Mouse (Mus musculus) WW6 (cell line): ENCODE measurements at regions not wholly inside any gene's neighbourhood (a gene's known extent, or its start where the extent isn't known, plus 50 kb on each side); places are given as distances from the start of the nearest gene placed in this dataset.

Source experiments
- DNase-seq: peaks from one replicate; pipeline ENCODE4 v3.0.0-alpha.2; 2013; ENCODE audit warnings: low read depth, low spot score

GRCm38 (mm10) chr16:29147766-29148165 is 61.7 kb upstream of the Hrasls start:
- no peak for DNase-seq

DNA sequence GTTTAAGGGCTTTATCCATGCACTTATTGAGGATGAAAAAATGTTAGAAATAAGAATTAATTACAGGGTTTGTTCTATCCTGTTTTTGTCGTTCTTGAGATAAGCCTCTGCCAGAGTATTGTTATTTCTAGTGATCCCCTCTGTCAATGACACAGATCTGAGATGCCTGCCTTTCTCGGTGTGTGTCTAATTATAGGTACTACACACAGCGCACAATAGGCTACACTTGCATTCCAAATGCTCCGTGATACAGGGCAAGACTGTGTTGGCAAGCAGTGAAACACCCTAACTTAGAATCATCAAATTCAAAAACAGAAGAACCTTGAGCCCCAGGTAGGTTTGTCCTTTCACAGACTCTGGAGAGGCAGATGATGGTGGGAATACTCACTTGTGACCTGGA is 90.3 kb upstream of the Hrasls start:
- no peak for DNase-seq

- DNase-seq = no peak
Observed at GRCm38 (mm10) chr16:29096791-29097190, 112.7 kb upstream of the Hrasls start.

GRCm38 (mm10) chr16:29065961-29066360 is 136.5 kb upstream of the Mb21d2 start:
- no peak for DNase-seq

- DNase-seq = no peak
Observed at GRCm38 (mm10) chr16:29065097-29065785, 135.8 kb upstream of the Mb21d2 start.

DNA sequence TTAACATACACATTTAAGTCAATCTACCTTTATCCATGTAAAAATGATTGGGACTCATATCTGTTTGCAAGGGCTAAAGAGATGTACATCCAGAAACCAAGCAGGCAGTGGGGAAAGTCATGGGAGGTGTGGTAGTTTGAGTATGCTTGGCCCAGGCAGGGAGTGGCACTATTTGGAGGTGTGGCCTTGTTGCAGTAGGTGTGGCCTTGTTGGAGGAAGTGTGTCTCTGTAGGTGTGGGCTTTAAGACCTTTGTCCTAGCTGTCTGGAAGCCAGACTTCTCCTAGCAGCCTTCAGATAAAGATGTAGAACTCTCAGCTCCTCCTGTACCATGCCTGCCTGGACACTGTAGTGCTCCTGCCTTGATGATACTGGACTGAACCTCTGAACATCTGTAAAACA is 133.9 kb upstream of the Mb21d2 start:
- DNase-seq = no peak

DNA sequence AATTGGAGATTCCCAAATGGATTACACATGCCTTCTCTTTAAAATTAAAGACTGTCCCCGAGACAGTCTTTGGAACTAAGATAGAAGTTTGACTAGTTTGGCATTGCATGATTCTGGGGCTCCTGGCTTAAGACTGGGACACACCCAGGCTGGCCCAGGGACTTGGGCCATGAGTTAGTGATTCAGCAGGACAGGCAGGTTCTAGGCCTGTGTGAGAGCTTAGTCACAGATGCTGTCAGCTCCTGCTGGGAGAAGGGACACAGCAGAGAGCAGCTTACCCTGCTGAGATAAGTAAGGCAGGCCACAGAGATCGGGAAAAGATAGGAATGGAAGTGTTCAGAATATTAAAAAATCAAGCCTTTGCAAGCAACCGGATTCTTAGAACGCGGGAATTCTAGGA is 127.6 kb upstream of the Mb21d2 start:
- DNase-seq = no peak

DNA sequence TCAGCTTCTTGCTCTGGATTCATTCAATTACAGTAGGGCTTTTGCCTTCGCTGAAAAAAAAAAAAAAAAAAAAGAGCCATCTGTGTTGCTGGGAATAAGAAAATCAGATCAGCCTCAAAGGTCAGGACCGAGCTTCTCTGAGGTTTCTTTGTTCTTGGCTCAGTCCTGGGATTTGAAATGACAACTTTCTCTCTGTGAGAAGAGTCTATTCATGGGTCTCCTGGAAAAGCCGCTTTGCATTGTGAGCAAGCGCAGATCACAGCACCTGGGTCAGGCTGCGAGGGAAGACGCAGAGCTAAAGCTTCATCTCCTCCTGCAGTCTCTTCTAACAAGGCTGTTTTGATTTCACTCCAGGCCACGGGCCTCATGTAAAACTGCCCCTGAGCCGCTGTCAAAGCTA is 125.0 kb upstream of the Mb21d2 start:
- no peak for DNase-seq

GRCm38 (mm10) chr16:29046453-29046993 is 117.0 kb upstream of the Mb21d2 start:
- no peak for DNase-seq

- no peak for DNase-seq
Observed at GRCm38 (mm10) chr16:29035523-29035922, 106.0 kb upstream of the Mb21d2 start.

- no peak for DNase-seq
Observed at GRCm38 (mm10) chr16:29034053-29034794, 104.8 kb upstream of the Mb21d2 start.

DNA sequence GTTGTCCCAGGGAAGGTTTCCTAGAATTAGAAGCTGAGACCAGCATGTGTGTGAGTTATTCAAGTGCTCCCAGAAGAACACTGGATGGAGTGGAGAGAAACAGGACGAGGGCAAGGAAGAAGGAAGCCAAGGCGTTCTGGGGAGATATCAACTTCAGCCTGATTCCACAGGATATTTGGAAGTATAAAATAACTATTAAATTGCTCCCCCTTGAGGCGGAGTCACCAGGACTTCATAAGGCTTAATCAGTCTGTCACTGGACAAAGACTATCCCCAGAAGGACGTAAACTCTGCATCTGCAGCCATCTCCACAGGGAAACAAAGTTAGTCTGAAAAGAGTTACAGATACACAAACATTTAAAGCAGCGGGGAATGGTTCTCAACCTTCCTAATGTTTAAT is 103.9 kb upstream of the Mb21d2 start:
- no peak for DNase-seq

- DNase-seq = no peak
Observed at GRCm38 (mm10) chr16:29027856-29028255, 98.4 kb upstream of the Mb21d2 start.

DNA sequence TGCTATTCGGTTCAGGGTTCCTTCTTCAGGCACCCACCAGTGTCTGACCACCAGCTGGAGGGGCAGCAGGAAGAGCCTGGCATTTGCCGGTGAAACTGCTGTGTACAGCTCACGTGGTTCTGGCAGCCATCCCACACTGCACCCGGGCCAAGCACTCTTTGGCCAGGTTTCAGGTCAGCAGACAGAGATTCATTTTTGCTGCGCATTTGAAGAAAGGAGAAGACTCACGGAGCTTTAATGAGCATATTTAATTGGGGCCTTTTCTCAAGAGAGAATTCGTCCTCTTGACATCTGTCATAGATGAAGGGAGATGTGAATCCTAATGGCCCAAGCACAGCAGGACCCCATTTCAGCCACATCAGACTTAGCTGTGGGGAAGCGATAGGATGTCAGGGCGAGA is 71.8 kb upstream of the Mb21d2 start:
- DNase-seq = no peak

- DNase-seq = no peak
Observed at GRCm38 (mm10) chr16:28999641-29000040, 70.2 kb upstream of the Mb21d2 start.

DNA sequence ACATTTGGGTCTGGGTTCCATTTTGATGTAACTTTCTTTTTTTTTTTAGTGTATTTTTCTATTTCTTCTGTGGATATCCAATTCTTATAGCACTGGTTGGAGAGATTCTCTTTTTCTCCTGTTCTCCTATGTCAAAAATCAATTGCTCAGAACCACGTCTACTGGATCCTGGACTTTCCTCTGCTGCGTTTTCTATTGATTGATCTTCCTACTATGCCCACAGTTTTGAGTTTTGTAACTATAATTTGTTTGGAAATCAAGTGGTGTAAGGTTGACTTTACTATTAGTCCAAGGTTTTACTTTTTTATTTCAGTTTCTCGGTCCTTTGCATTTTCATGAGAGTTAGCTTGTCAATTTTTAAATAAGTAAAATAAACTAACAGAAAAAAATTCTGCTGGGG is 67.2 kb upstream of the Mb21d2 start:
- no peak for DNase-seq

DNA sequence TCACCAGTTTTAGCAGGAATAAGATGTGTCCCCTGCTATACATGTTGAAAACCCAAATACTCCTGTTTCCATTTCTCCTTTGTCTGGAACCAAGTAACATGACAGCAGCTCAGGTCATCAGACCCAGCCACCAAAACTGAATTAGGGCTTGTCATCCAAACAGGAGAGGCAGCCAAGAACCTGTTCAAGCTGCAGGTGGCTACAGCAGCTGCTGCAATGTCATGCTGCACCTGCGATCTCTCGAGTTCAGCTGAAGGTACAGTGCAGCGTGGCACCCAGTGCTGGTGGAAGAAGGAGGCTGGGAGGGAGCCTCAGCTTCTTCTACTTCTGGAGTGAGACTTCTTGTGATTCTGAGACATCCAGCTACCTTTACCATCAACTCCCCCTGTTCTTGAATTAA is 61.2 kb upstream of the Mb21d2 start:
- DNase-seq = no peak

DNA sequence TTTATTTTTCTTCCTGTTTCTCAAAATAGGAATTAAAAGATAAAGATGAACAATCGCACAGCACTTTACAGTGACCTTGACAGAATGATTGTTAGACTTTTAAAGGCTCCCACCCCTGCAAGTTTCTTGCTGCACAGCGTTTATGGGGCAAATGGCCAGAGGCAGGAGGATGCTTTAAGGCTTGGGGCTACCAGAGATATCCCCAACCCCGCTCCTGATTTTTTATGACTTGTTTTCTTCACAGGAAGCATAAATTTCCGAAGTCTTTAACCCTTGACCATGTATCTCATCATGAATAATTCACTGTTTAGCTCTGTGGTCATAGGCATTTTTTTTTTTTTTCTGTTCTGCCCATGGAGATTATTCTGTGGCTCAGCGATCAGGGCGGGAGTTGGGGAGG is 55.5 kb upstream of the Mb21d2 start:
- no peak for DNase-seq

DNA sequence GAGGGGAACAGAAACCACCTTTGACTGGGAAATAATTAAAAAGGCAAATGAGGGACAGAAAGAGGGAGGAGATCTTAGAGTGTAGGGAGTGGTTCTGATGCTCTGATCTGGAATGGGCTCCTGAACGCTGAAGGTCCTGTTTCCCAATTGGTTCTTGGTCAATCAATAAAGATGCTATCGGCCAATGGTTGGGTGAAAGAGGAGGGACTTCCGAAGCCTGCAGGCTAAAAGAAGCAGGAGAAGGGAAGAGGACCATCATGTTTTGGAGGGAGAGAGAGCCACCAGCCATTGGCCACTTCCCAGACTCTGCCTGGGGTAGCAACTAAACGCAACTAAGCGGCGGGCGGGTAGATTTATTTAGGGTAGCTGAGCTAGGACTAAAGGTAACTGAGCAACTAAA is 53.4 kb upstream of the Mb21d2 start:
- DNase-seq = peak; percentile 9
